Mouse (Mus musculus): Measurements from ENCODE around the gene Arsa. TPM values are rescaled to one million over a fixed set of nuclear protein-coding genes. Genes with fewer than 3 reads are reported as not detected.
A peak's percentile ranks its signal among the peaks of the same experiment; 100 is the strongest.

Gene Arsa
- total and polyA plus RNA-seq, 3 experiments = 9.1 to 28.1 TPM; not detected in 1

DNA sequence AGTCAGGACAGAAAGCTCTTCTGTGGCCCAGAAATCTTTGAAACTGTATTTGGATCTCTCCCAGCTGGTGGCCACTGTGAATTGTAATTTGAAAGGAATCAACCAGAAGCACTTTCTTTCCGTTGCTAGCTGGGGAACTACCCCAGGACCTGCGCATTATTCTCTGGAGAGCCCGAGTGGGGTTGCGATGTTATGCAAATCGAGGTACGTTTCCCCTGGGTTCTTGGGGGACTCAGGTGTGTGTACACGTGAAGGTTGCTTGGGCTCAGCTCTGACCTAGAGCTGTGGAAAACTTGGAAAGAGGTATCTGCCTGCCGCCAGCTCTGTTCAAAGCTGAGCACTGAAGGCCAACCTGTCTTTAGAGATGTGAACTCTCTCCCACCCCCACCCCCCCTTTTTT is 581 bp upstream of the Arsa start:
- Histone ChIP-seq H3K27me3 (ENCODE audit: control insufficient read depth in 1 of 2, insufficient read depth in 2 of 2, low read length in 2 of 2) (no peaks in the 10 kb centered on the region), H3K4me3 (ENCODE audit: control insufficient read depth in 1 of 2, insufficient read depth in 1 of 2, low read depth in 2 of 2, low read length in 2 of 2) (no peak overlapping the region), H3K9me3 (replicated peaks; ENCODE audit: insufficient read depth, low read length) (no peaks in the 10 kb centered on the region), H3K4me1 (ENCODE audit: control insufficient read depth in 1 of 2, insufficient read depth in 2 of 2, low read length in 2 of 2) (peaks cover 0 to 9% of the 10 kb centered on the region in 2 experiments; a peak in 2 of 4 replicates), H3K79me2 (ENCODE audit: control insufficient read depth, insufficient read depth, low read length, poor library complexity) (no peaks in the 10 kb centered on the region; the same call in 1 of the 2 replicates), H3K36me3 (ENCODE audit: control insufficient read depth in 1 of 2, insufficient read depth in 2 of 2, low read length in 2 of 2) (no peaks in the 10 kb centered on the region), H3K9ac (ENCODE audit: control insufficient read depth, low read depth, low read length, poor library complexity, severe bottlenecking) (no peak overlapping the region), H3K27ac (ENCODE audit: control insufficient read depth, low read depth, low read length) (no peak overlapping the region)
- TF ChIP-seq POLR2AphosphoS2 (IDR thresholded peaks at IDR 0.05; ENCODE audit: low read length) (no peak), ZMIZ1 (IDR thresholded peaks at IDR 0.05; ENCODE audit: low read depth, low read length) (no peak), CTCF (IDR thresholded peaks at IDR 0.05 in 2 of 3, conservative IDR thresholded peaks at IDR 0.05 in 1 of 3; ENCODE audit: control insufficient read depth in 1 of 3, insufficient read depth in 1 of 3, low read depth in 2 of 3, low read length in 3 of 3, poor library complexity in 1 of 3, severe bottlenecking in 1 of 3) (no peak), TBP (IDR thresholded peaks at IDR 0.05; ENCODE audit: low read depth, low read length) (no peak), MYC (IDR thresholded peaks at IDR 0.05; ENCODE audit: low read depth, low read length) (no peak)
- DNase-seq (ENCODE audit: low read depth, low spot score) = no peak

DNA sequence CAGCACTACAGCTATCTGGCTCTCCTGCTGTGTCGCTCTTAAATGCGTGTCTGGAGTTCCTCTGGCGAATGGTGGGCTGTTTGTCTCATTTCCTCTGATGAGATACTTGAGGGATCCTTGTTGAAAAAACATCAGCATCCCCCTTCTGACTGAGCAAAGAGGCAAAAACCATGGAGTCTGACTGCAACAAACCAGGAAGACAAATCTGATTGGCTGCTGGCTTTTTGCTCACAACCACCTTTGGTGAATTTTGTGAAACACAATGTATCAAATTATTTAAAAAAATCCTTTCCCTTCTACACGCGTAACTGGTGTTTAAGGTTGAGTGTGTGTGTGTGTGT is 780 bp downstream of the Arsa start:
- Histone ChIP-seq H3K36me3 (ENCODE audit: control insufficient read depth in 1 of 2, insufficient read depth in 2 of 2, low read length in 2 of 2) (no peaks in the 10 kb centered on the region), H3K4me1 (ENCODE audit: control insufficient read depth in 1 of 2, insufficient read depth in 2 of 2, low read length in 2 of 2) (peaks cover 0 to 9% of the 10 kb centered on the region in 2 experiments; a peak in 2 of 4 replicates), H3K27ac (ENCODE audit: control insufficient read depth, low read depth, low read length) (peak overlapping the region; percentile 91), H3K27me3 (ENCODE audit: control insufficient read depth in 1 of 2, insufficient read depth in 2 of 2, low read length in 2 of 2) (no peaks in the 10 kb centered on the region), H3K9me3 (replicated peaks; ENCODE audit: insufficient read depth, low read length) (no peaks in the 10 kb centered on the region), H3K4me3 (ENCODE audit: control insufficient read depth in 1 of 2, insufficient read depth in 1 of 2, low read depth in 2 of 2, low read length in 2 of 2) (peak overlapping the region; percentile 71 to 76), H3K9ac (ENCODE audit: control insufficient read depth, low read depth, low read length, poor library complexity, severe bottlenecking) (peak overlapping the region; percentile 74), H3K79me2 (ENCODE audit: control insufficient read depth, insufficient read depth, low read length, poor library complexity) (no peaks in the 10 kb centered on the region; the same call in 1 of the 2 replicates)
- TF ChIP-seq SMC3 (IDR thresholded peaks at IDR 0.05; ENCODE audit: low read depth, low read length) (peak; percentile 4; the same call in 1 of the 2 replicates), NELFE (IDR thresholded peaks at IDR 0.05; ENCODE audit: low read depth, low read length) (peak; percentile 53; the same call in 1 of the 2 replicates), ZMIZ1 (IDR thresholded peaks at IDR 0.05; ENCODE audit: low read depth, low read length) (no peak)
- DNase-seq (ENCODE audit: low read depth, low spot score) = no peak

DNA sequence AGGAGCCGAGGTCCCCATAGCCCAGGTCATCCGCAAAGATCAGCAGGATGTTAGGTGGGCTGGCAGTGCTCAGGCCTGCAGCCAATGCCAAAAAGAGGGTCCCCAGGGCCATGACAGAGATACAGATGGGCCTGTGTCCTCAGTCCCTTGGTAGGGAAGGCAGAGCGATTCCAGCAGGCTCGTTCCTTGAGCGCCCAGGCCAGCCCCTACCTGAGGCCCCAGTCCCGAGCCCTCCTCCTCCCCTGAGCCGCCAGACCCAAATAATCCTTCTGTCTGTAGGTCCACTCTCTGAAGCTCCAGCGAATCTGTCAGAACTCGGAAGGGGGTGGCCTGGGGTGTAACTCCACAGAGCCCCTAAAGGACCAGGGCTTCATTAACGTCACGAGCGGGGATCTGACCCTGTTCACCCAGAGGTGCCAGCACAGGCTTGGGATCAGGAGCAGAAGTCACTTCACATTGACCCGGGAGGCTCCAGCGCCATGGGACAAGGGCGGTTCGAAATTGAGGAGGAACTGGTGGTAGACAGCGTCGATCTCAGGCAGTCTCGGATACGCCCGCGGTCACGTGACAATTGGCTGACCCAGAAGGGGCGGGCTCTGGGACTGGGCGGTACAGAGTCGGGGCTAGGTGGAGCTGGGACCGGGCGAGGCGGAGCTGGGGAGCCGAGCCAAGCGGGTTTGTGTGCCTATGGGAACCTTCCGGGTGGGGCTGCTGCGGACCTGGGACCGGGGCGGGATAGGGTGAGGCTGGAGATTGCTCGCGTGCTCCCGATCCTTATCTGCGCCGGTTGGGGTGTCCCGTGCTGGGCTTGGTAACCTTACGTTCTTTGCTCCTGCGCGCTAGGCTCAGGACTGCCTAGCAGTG is 1.4 kb downstream of the Arsa start:
- no peaks in the 10 kb centered on the region for H3K36me3 ChIP-seq (ENCODE audit: control insufficient read depth in 1 of 2, insufficient read depth in 2 of 2, low read length in 2 of 2)
- DNase-seq (ENCODE audit: low read depth, low spot score) = peak; percentile 97
- peak overlapping the region; percentile 81 for H3K9ac ChIP-seq (ENCODE audit: control insufficient read depth, low read depth, low read length, poor library complexity, severe bottlenecking)
- H3K4me3 ChIP-seq (ENCODE audit: control insufficient read depth in 1 of 2, insufficient read depth in 1 of 2, low read depth in 2 of 2, low read length in 2 of 2) = peak overlapping the region; percentile 76
- peak overlapping the region; percentile 91 for H3K27ac ChIP-seq (ENCODE audit: control insufficient read depth, low read depth, low read length)
- no peaks in the 10 kb centered on the region; the same call in 1 of the 2 replicates for H3K79me2 ChIP-seq (ENCODE audit: control insufficient read depth, insufficient read depth, low read length, poor library complexity)
- peaks cover 0 to 9% of the 10 kb centered on the region in 2 experiments; a peak in 2 of 4 replicates for H3K4me1 ChIP-seq (ENCODE audit: control insufficient read depth in 1 of 2, insufficient read depth in 2 of 2, low read length in 2 of 2)
- no peaks in the 10 kb centered on the region for H3K9me3 ChIP-seq (replicated peaks; ENCODE audit: insufficient read depth, low read length)
- no peaks in the 10 kb centered on the region for H3K27me3 ChIP-seq (ENCODE audit: control insufficient read depth in 1 of 2, insufficient read depth in 2 of 2, low read length in 2 of 2)
- TF ChIP-seq ZMIZ1 (IDR thresholded peaks at IDR 0.05; ENCODE audit: low read depth, low read length) (peak; percentile 78; the same call in 1 of the 2 replicates), POLR2AphosphoS2 (IDR thresholded peaks at IDR 0.05; ENCODE audit: low read length) (peak; percentile 35; the same call in 1 of the 2 replicates), JUND (IDR thresholded peaks at IDR 0.05; ENCODE audit: low read depth, low read length) (no peak), CHD1 (IDR thresholded peaks at IDR 0.05; ENCODE audit: low read depth, low read length) (no peak), HCFC1 (IDR thresholded peaks at IDR 0.05; ENCODE audit: low read depth, low read length) (peak; percentile 37; the same call in 1 of the 2 replicates), TBP (IDR thresholded peaks at IDR 0.05; ENCODE audit: low read depth, low read length) (no peak; the same call in 1 of the 2 replicates), GABPA (IDR thresholded peaks at IDR 0.05; ENCODE audit: low read depth, low read length) (no peak), NELFE (IDR thresholded peaks at IDR 0.05; ENCODE audit: low read depth, low read length) (peak; percentile 87), E2F4 (IDR thresholded peaks at IDR 0.05; ENCODE audit: borderline replicate concordance, low read depth, low read length) (no peak), CTCF (IDR thresholded peaks at IDR 0.05 in 2 of 3, conservative IDR thresholded peaks at IDR 0.05 in 1 of 3; ENCODE audit: control insufficient read depth in 1 of 3, insufficient read depth in 1 of 3, low read depth in 2 of 3, low read length in 3 of 3, poor library complexity in 1 of 3, severe bottlenecking in 1 of 3) (no peak), USF2 (IDR thresholded peaks at IDR 0.05; ENCODE audit: borderline replicate concordance in 1 of 2, insufficient read depth in 1 of 2, low read depth in 1 of 2, low read length in 2 of 2) (peak; percentile 77 to 90), MEF2A (IDR thresholded peaks at IDR 0.05; ENCODE audit: extremely low read depth, insufficient replicate concordance, low read depth, low read length, poor library complexity, severe bottlenecking) (no peak), ZNF384 (IDR thresholded peaks at IDR 0.05; ENCODE audit: low read depth, low read length) (no peak), POLR2A (IDR thresholded peaks at IDR 0.05; ENCODE audit: control insufficient read depth in 1 of 2, insufficient read depth in 1 of 2, low read depth in 1 of 2, low read length in 2 of 2, poor library complexity in 1 of 2) (peak; percentile 42 to 83; a peak in 3 of 4 replicates), MAZ (IDR thresholded peaks at IDR 0.05; ENCODE audit: low read depth, low read length) (peak; percentile 65; the same call in 1 of the 2 replicates), SMC3 (IDR thresholded peaks at IDR 0.05; ENCODE audit: low read depth, low read length) (no peak), ZKSCAN1 (IDR thresholded peaks at IDR 0.05; ENCODE audit: low read depth, low read length) (no peak), RCOR1 (IDR thresholded peaks at IDR 0.05; ENCODE audit: low read depth, low read length) (0 out of 2 replicates have a peak, but pooled peaks have one; percentile 27), ETS1 (IDR thresholded peaks at IDR 0.05; ENCODE audit: low read depth, low read length) (peak; percentile 63), POLR2AphosphoS5 (IDR thresholded peaks at IDR 0.05; ENCODE audit: borderline replicate concordance, low read depth, low read length) (no peak)

All from MEL (cell line).